Mouse (Mus musculus) forebrain, embryonic 11.5 days (tissue): ENCODE measurements around the gene Mettl17. TPM values are rescaled to one million over a fixed set of nuclear protein-coding genes. Genes with fewer than 3 reads are reported as not detected.

Source experiments
- ATAC-seq: fragments of 200-750 bp; cut with Nextera tagmentation; replicated peaks from 2 replicates; pipeline ENCODE4 v1.8.0; 2017; ENCODE audit warnings: moderate TSS enrichment; ENCODE audit not compliant: low FRiP score
- DNase-seq: peaks from one replicate; pipeline ENCODE4 v3.0.0-alpha.2; 2017; ENCODE audit warnings: low spot score
- H3K27ac ChIP-seq: fragments of 300-500 bp; sonication (generic); 2 replicates; pipeline ENCODE4 v1.5.1; 2014; ENCODE audit warnings: low read depth, low read length
- H3K27me3 ChIP-seq: fragments of 300-500 bp; sonication (generic); 2 replicates; pipeline ENCODE4 v1.6.1; 2014; ENCODE audit warnings: mild to moderate bottlenecking, low read length, mixed read lengths; ENCODE audit not compliant: control insufficient read depth, insufficient read depth
- H3K36me3 ChIP-seq: fragments of 300-500 bp; sonication (generic); 2 replicates; pipeline ENCODE4 v1.6.1; 2014; ENCODE audit warnings: mild to moderate bottlenecking, low read length, moderate library complexity, mixed read lengths; ENCODE audit not compliant: control insufficient read depth, insufficient read depth
- H3K4me1 ChIP-seq: fragments of 300-500 bp; sonication (generic); replicated peaks from 2 replicates; pipeline ENCODE4 v1.6.1; 2014; ENCODE audit warnings: low read length, mixed read lengths; ENCODE audit not compliant: control insufficient read depth, insufficient read depth
- H3K4me2 ChIP-seq: fragments of 300-500 bp; sonication (generic); 2 replicates; pipeline ENCODE4 v1.6.1; 2014; ENCODE audit warnings: low read depth, mild to moderate bottlenecking, low read length, moderate library complexity, mixed read lengths; ENCODE audit not compliant: severe bottlenecking
- H3K4me3 ChIP-seq: fragments of 300-500 bp; sonication (generic); 2 replicates; pipeline ENCODE4 v1.5.1; 2014; ENCODE audit warnings: low read depth, low read length
- H3K9ac ChIP-seq: fragments of 300-500 bp; sonication (generic); 2 replicates; pipeline ENCODE4 v1.6.1; 2014; ENCODE audit warnings: low read length
- H3K9me3 ChIP-seq: fragments of 300-500 bp; sonication (generic); 2 replicates; pipeline ENCODE4 v1.6.1; 2016; ENCODE audit warnings: low read length, mixed read lengths; ENCODE audit not compliant: control insufficient read depth
- WGBS: fragments of 180-500 bp; shearing (Covaris S2); extraction: QIAGEN DNeasy Blood & Tissue Kit; methylation state at CpG from one replicate; pipeline ENCODE4 v1.1.7; 2014; 5-methylcytosine and 5-hydroxymethylcytosine counted together
- polyA plus RNA-seq: library from polyadenylated mRNA; unstranded; fragments of >200 nt; fragmentation: Nextera tagmentation; extraction: Ambion mirVana; gene quantifications from 2 replicates; pipeline ENCODE4 v1.2.1, GENCODE M21; 2014

Mettl17 gene
- polyA plus RNA-seq, 1 experiment from 2014 or later: 60.0 TPM

DNA sequence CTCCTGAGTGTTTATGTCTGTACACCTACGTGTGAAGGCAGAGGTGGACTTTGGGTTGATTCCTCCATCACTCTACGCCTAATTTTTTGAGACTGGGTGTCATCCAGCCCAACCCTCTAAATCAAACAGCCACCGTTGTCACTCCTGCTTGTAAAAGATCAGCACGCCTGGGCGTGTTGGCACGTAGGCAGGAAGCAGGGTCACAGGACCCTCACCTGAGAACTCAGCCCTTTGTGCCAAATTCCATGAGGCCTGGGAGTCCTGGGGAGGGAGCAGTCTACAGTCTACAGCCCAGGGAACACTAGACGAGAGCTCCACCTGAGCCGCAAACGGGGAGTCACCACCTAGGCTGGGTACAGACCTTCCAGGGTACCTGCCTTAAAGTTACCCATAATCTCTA, 19.1 kb downstream of the Mettl17 start:
- H3K36me3 ChIP-seq: no peaks in the 10 kb centered on the region
- no peaks in the 10 kb centered on the region for H3K27me3 ChIP-seq
- WGBS: 91% methylated on average over 9 of the region's 9 CpGs
- H3K4me2 ChIP-seq: no peak overlapping the region
- ATAC-seq (0 out of 2 replicates have a peak, but pooled peaks have one; percentile 21), DNase-seq (no peak)
- no peak overlapping the region for H3K4me3 ChIP-seq
- H3K27ac ChIP-seq: no peak overlapping the region
- H3K4me1 ChIP-seq: no peaks in the 10 kb centered on the region
- H3K9me3 ChIP-seq: no peaks in the 10 kb centered on the region
- H3K9ac ChIP-seq: no peak overlapping the region

DNA sequence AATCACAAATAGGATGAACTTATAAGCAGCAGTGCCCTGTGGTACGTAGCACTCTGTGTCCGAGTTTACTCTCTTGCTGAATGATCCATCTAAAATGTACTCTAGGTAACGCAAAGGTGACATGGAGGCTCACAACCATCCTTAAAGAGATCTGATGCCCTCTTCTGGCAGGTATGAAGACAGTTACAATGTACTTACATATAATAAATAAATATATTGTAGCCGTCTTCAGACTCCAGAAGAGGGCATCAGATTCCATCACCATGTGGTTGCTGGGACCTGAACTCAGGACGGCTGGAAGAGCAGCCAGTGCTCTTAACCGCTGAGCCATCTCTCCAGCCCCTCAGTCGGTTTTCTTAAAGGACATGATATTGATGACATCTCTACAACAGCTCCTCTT, 20.1 kb downstream of the Mettl17 start:
- 76% methylated on average over 7 of the region's 7 CpGs for WGBS
- Histone ChIP-seq H3K36me3 (no peaks in the 10 kb centered on the region), H3K4me2 (no peak overlapping the region), H3K4me3 (no peak overlapping the region), H3K4me1 (no peaks in the 10 kb centered on the region), H3K9ac (no peak overlapping the region), H3K27ac (no peak overlapping the region), H3K27me3 (no peaks in the 10 kb centered on the region), H3K9me3 (no peaks in the 10 kb centered on the region)
- DNase-seq: no peak
- no peak for ATAC-seq

DNA sequence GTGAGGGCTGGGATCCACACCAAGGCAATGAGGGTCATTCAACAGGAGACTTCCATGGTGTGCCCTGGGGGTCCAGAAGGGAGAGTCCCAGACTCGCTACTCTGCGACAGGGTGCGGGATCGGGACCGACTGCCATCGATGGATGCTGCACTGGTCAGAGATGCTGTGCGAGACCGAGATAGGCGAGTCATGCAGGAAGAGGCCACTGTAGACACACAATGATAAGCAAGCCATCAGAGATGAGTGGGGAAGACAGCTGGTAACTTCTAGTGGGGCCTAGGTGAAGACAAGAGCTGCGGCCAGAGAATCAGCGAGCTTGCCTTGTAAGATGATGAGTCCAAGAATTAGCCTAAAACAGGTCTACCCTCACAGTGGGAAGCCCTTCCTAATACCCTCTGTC, 21.5 kb downstream of the Mettl17 start:
- no peak for DNase-seq
- no peak overlapping the region for H3K4me2 ChIP-seq
- no peak overlapping the region for H3K4me3 ChIP-seq
- H3K4me1 ChIP-seq: no peaks in the 10 kb centered on the region
- H3K36me3 ChIP-seq: no peaks in the 10 kb centered on the region
- H3K27ac ChIP-seq: no peak overlapping the region
- no peaks in the 10 kb centered on the region for H3K27me3 ChIP-seq
- H3K9ac ChIP-seq: no peak overlapping the region
- H3K9me3 ChIP-seq: no peaks in the 10 kb centered on the region
- 95% methylated on average over 11 of the region's 11 CpGs for WGBS
- ATAC-seq: no peak

DNA sequence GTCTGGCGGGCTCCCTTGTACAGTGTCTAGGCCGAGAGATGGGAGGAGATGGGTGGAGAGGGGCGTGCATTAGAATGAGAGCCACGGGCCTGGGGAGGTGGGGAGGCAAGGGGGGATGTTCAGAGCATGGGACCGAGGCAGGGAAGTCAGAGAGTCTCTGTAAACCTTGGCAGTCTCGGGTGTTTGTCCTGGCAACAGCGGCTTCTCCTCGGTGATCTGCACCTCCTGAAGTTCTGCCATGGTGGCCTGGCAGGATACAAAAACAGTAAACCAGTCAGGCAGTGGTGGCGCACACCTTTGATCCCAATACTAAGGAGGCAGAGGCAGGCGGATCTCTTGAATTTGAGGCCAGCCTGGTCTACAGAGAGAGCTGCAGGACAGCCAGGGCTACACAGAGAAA, 26.7 kb downstream of the Mettl17 start:
- Histone ChIP-seq H3K4me3 (no peak overlapping the region), H3K36me3 (no peaks in the 10 kb centered on the region), H3K27ac (no peak overlapping the region), H3K27me3 (peaks cover 3% of the 10 kb centered on the region), H3K4me2 (no peak overlapping the region), H3K4me1 (peaks cover 3% of the 10 kb centered on the region; the same call in 1 of the 2 replicates), H3K9ac (no peak overlapping the region), H3K9me3 (no peaks in the 10 kb centered on the region)
- ATAC-seq: no peak
- WGBS: 91% methylated on average over 10 of the region's 10 CpGs
- no peak for DNase-seq

DNA sequence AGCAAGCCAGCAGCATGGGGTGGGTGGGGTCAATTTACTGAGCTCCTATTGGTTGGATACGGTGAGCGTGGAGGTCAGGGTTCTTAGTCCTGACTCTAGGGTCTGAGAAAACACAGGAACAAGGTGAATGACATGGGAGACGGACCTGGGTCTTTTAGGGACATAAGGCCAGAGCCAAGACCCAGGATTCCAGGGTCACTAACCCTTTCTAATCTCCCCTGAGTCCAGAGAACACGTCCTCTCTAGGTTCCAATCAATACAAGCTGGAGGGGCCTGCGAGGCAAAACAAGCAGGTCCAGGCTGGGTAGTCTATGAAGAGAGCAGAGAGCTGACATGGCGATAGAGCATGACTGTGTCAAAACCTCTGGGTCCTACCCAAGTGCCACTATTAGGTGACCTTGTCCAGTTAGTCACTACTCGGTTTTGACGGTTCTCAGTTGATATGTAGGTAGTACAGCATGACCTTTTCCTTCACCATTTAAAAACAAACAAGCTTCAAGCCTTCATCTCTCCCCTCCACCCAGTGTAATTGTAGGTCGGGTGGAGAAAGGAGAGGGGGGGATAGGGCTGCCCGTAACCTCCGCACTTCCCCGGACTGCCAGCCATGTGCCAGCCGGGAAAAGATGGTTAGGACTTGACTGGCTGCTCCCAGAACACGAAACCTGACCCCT, 27.9 kb downstream of the Mettl17 start:
- H3K27me3 ChIP-seq: peaks cover 3% of the 10 kb centered on the region
- WGBS: 7% methylated on average over 14 of the region's 14 CpGs

DNA sequence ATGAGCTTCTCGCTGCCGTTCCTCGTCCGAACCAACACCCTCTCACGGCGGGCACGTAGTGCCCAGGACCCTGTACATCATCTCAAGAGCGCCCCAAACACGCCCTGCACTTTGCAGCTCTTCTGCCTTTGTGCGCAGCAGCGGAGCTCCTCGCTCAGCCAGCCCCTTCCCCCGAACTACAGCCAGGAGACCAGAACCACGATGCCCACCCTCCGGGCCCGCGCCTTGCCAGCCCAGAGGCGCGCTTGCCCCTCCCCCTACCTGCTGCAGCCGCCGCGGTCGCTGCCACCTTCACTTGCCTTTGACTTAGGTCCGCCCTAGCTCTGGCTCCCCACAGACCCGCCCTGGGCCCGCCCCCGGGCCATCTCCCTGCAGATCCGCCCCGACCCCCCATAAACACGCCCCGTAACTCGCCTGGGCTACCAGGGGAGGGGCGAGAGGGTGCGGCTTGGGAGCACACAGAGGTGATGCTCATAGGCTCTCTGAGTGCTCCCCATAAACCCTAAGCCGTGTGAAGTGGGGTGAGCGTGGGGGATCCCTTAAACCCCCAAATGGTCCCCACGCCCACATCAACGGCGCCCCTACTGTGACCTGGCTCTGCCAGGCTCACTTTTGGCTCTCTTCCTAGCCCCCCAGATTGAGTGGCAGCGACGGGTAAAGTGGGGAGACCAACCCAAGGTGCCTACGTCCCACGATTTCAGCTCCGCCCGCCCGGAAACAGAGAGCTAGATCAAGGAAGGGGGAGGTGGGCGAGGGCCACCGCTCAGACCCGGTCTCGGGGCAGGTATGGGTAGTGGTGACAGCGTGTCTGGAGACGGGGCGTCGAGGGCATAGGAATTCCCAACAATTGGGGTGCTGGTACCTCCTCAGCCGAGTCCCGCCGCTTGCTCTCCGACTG, 28.7 kb downstream of the Mettl17 start:
- Histone ChIP-seq H3K27ac (no peak overlapping the region), H3K4me2 (peak overlapping the region; percentile 99), H3K27me3 (peaks cover 3% of the 10 kb centered on the region), H3K4me1 (peaks cover 3% of the 10 kb centered on the region; the same call in 1 of the 2 replicates), H3K9ac (peak overlapping the region; percentile 61), H3K9me3 (no peaks in the 10 kb centered on the region), H3K36me3 (no peaks in the 10 kb centered on the region), H3K4me3 (peak overlapping the region; percentile 49)
- peak; percentile 71 for ATAC-seq
- DNase-seq: peak; percentile 73
- WGBS: under 1% methylated on average over 57 of the region's 58 CpGs

More for the DNA sequence above, 27.9 kb downstream of the Mettl17 start:
- Histone ChIP-seq H3K9ac (peak overlapping the region; percentile 61), H3K36me3 (no peaks in the 10 kb centered on the region), H3K4me3 (peak overlapping the region; percentile 49), H3K4me1 (peaks cover 3% of the 10 kb centered on the region; the same call in 1 of the 2 replicates), H3K4me2 (peak overlapping the region; percentile 99), H3K27ac (no peak overlapping the region), H3K9me3 (no peaks in the 10 kb centered on the region)
- ATAC-seq: peak; percentile 22
- no peak for DNase-seq

DNA sequence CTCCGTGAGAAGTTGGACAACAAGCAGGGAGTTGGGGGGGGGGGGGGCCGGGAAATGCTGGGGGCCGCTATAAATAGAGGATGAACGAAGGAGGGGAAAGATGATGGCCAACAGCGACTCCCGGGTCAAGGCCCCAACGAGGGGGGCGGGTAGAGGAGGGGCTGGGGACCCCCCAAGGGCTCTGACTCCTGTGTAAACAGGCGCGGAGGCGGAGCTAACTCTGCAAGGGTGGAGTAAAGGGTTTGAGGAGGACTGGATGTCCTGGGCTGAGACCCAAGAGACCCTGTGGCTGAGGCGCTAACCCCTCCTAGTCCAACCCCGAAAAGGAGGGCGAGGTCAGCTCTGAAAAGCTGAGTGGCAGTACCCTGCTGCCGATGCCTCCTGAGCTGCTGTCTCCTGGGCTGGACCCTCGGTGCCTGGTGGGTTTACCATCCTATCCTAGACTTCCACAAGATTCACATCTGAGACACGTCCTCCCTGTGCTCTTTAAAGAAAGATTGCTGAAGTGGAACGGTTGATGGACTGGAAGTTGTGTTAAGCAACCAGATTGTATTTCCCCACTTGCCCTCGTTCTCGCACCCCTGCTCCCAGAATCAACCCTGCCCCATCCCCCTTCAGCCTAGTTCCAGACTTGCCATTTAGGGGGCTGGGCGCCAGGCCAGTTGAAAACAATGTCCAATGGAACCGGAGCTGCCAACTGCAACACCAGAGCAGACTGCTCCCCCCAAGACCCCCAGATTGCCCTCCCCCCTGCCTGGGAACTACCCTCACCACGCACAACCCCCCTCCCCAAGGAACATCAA, 29.5 kb downstream of the Mettl17 start, which contains the start of gene Ndrg2:
Gene Ndrg2 (minus strand): TSS at position 199 of the 803 bp plus-strand sequence.
- H3K27ac ChIP-seq: no peak within 1 kb of the TSS
- H3K9me3 ChIP-seq: no peaks in the 10 kb centered on the region
- H3K4me2 ChIP-seq: peak within 1 kb of the TSS; percentile 99
- peak within 1 kb of the TSS; percentile 61 for H3K9ac ChIP-seq
- ATAC-seq (peak; percentile 75), DNase-seq (peak; percentile 65)
- peak within 1 kb of the TSS; percentile 49 for H3K4me3 ChIP-seq
- peaks cover 3% of the 10 kb centered on the region for H3K27me3 ChIP-seq
- whole genome bisulfite sequencing: 1% methylated on average over 23 of the region's 23 CpGs
- H3K36me3 ChIP-seq: no peaks in the 10 kb centered on the region
- H3K4me1 ChIP-seq: peaks cover 3% of the 10 kb centered on the region; the same call in 1 of the 2 replicates

DNA sequence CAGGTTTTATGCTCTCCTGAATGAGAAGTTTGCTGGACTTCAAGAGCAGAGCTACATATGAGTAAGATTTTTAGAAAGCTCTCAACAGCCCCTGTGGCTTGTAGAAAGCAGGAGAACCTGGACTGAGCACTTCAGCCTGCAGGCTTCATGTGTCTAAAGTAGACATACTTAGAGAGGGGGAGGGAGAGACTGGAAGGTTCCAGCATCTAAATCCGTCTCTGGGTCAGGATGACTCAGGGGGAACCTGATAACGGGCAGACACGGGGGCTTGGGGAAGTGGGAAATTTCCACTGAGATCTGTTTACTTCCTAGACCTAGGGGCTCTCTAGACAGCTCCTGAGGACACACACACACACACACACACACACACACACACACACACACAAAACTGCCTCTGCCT, 30.4 kb downstream of the Mettl17 start:
- H3K4me3 ChIP-seq: no peak overlapping the region
- H3K9ac ChIP-seq: no peak overlapping the region
- H3K27ac ChIP-seq: no peak overlapping the region
- H3K4me1 ChIP-seq: peaks cover 3% of the 10 kb centered on the region; the same call in 1 of the 2 replicates
- H3K36me3 ChIP-seq: no peaks in the 10 kb centered on the region
- peaks cover 3% of the 10 kb centered on the region for H3K27me3 ChIP-seq
- H3K4me2 ChIP-seq: no peak overlapping the region
- no peaks in the 10 kb centered on the region for H3K9me3 ChIP-seq
- DNase-seq (no peak), ATAC-seq (no peak)
- WGBS: 46% methylated on average over 3 of the region's 3 CpGs
